Mouse (Mus musculus) stomach, postnatal 0 days (tissue): ENCODE measurements around the gene Vamp8. TPM values are rescaled to one million over a fixed set of nuclear protein-coding genes. Genes with fewer than 3 reads are reported as not detected.

Experiments
- ATAC-seq: fragments of 200-750 bp; cut with Nextera tagmentation; 2 replicates; pipeline ENCODE4 v1.8.0; 2017; ENCODE audit not compliant: low FRiP score, low TSS enrichment
- DNase-seq: peaks from one replicate; pipeline ENCODE4 v3.0.0-alpha.2; 2016; ENCODE audit warnings: low spot score
- H3K27ac ChIP-seq: fragments of 300-500 bp; sonication (generic); replicated peaks from 2 replicates; pipeline ENCODE4 v1.5.1; 2014; ENCODE audit warnings: mild to moderate bottlenecking, control low read depth
- H3K27me3 ChIP-seq: fragments of 300-500 bp; sonication (generic); 2 replicates; pipeline ENCODE4 v1.6.1; 2014; ENCODE audit warnings: low read length; ENCODE audit not compliant: control insufficient read depth, insufficient read depth
- H3K36me3 ChIP-seq: fragments of 300-500 bp; sonication (generic); 2 replicates; pipeline ENCODE4 v1.6.1; 2014; ENCODE audit warnings: low read length, mixed read lengths; ENCODE audit not compliant: control insufficient read depth, insufficient read depth
- H3K4me1 ChIP-seq: fragments of 300-500 bp; sonication (generic); replicated peaks from 2 replicates; pipeline ENCODE4 v1.6.1; 2014; ENCODE audit warnings: antibody characterized with exemption; ENCODE audit not compliant: control insufficient read depth, insufficient read depth
- H3K4me2 ChIP-seq: fragments of 300-500 bp; sonication (generic); replicated peaks from 2 replicates; pipeline ENCODE4 v1.6.1; 2014; ENCODE audit warnings: low read depth, mild to moderate bottlenecking, control low read depth, moderate library complexity
- H3K4me3 ChIP-seq: fragments of 300-500 bp; sonication (generic); 2 replicates; pipeline ENCODE4 v1.5.1; 2014; ENCODE audit warnings: low read depth, low read length, control low read depth
- H3K9ac ChIP-seq: fragments of 300-500 bp; sonication (generic); 2 replicates; pipeline ENCODE4 v1.6.1; 2014; ENCODE audit warnings: mild to moderate bottlenecking, low read length, control low read depth, mixed read lengths
- H3K9me3 ChIP-seq: fragments of 300-500 bp; sonication (generic); 2 replicates; pipeline ENCODE4 v1.6.1; 2016; ENCODE audit warnings: low read length; ENCODE audit not compliant: control insufficient read depth
- CTCF ChIP-seq: IDR thresholded peaks from 2 replicates; pipeline ENCODE4 v1.5.1; 2016; ENCODE audit warnings: antibody characterized with exemption, low read depth, mild to moderate bottlenecking, moderate library complexity
- EP300 ChIP-seq: optimal IDR thresholded peaks from 2 replicates; pipeline ENCODE3; 2016; ENCODE audit warnings: antibody characterized with exemption
- WGBS: fragments of 180-500 bp; shearing (Covaris S2); extraction: QIAGEN DNeasy Blood & Tissue Kit; methylation state at CpG from one replicate; pipeline ENCODE4 v1.1.7; 2014; 5-methylcytosine and 5-hydroxymethylcytosine counted together
- polyA plus RNA-seq: library from polyadenylated mRNA; unstranded; fragments of >200 nt; fragmentation: Nextera tagmentation; extraction: Ambion mirVana; gene quantifications from 2 replicates; pipeline ENCODE4 v1.2.1, GENCODE M21; 2015

The Vamp8 gene
- polyA plus RNA-seq: 368 and 396 TPM in 2 replicates

GRCm38 (mm10) chr6:72389941-72390771 lies at the start of gene Vamp8:
Vamp8 (minus strand) TSS chr6:72390703.
- under 1% methylated on average over 26 of the region's 33 CpGs for WGBS

GRCm38 (mm10) chr6:72439355-72440185 lies 49.1 kb upstream of the Vamp8 start, which contains the start of gene Mat2a:
Mat2a (minus strand) TSS chr6:72439558.
- Histone ChIP-seq H3K36me3 (peaks cover 13% of the 10 kb centered on the region), H3K27me3 (no peaks in the 10 kb centered on the region), H3K27ac (peak within 1 kb of the TSS; percentile 100), H3K4me2 (peak within 1 kb of the TSS; percentile 81), H3K4me1 (no peaks in the 10 kb centered on the region; the same call in 1 of the 2 replicates), H3K9ac (peak within 1 kb of the TSS; percentile 100), H3K9me3 (no peaks in the 10 kb centered on the region), H3K4me3 (peak within 1 kb of the TSS; percentile 98)
- under 1% methylated on average over 68 of the region's 77 CpGs for WGBS
- DNase-seq: peak; percentile 94
- peak; percentile 90 for ATAC-seq
- TF ChIP-seq CTCF: peak; percentile 87
- no peak for TF ChIP-seq EP300

More at GRCm38 (mm10) chr6:72389941-72390771, at the start of gene Vamp8:
- peaks cover 4% of the 10 kb centered on the region; the same call in 1 of the 2 replicates for H3K36me3 ChIP-seq
- no peaks in the 10 kb centered on the region for H3K9me3 ChIP-seq
- peak within 1 kb of the TSS; percentile 99 for H3K27ac ChIP-seq
- peaks cover 9% of the 10 kb centered on the region; the same call in 1 of the 2 replicates for H3K4me1 ChIP-seq
- H3K4me2 ChIP-seq: peak within 1 kb of the TSS; percentile 69
- DNase-seq (peak; percentile 91), ATAC-seq (peak; percentile 91)
- TF ChIP-seq EP300 (no peak), CTCF (peak; percentile 65)
- no peaks in the 10 kb centered on the region for H3K27me3 ChIP-seq
- peak within 1 kb of the TSS; percentile 80 for H3K9ac ChIP-seq
- peak within 1 kb of the TSS; percentile 63 for H3K4me3 ChIP-seq

GRCm38 (mm10) chr6:72438862-72439354 lies 48.4 kb upstream of the Vamp8 start:
- under 1% methylated on average over 44 of the region's 57 CpGs for WGBS

GRCm38 (mm10) chr6:72438226-72438625 lies 47.7 kb upstream of the Vamp8 start:
- Histone ChIP-seq H3K4me2 (peak overlapping the region; percentile 81), H3K36me3 (peaks cover 13% of the 10 kb centered on the region), H3K27ac (peak overlapping the region; percentile 100), H3K27me3 (no peaks in the 10 kb centered on the region), H3K4me1 (no peaks in the 10 kb centered on the region; the same call in 1 of the 2 replicates), H3K4me3 (peak overlapping the region; percentile 98), H3K9ac (peak overlapping the region; percentile 100), H3K9me3 (no peaks in the 10 kb centered on the region)
- DNase-seq: no peak
- ATAC-seq: no peak
- TF ChIP-seq EP300 (no peak), CTCF (no peak)
- 2% methylated on average over 5 of the region's 5 CpGs for WGBS

More at GRCm38 (mm10) chr6:72438862-72439354, 48.4 kb upstream of the Vamp8 start:
- H3K9ac ChIP-seq: peak overlapping the region; percentile 100
- H3K27me3 ChIP-seq: no peaks in the 10 kb centered on the region
- DNase-seq: peak; percentile 93
- H3K4me1 ChIP-seq: no peaks in the 10 kb centered on the region; the same call in 1 of the 2 replicates
- TF ChIP-seq EP300 (no peak), CTCF (no peak)
- H3K9me3 ChIP-seq: no peaks in the 10 kb centered on the region
- peaks cover 13% of the 10 kb centered on the region for H3K36me3 ChIP-seq
- ATAC-seq: peak; percentile 83
- H3K4me2 ChIP-seq: peak overlapping the region; percentile 81
- H3K27ac ChIP-seq: peak overlapping the region; percentile 100
- peak overlapping the region; percentile 98 for H3K4me3 ChIP-seq

GRCm38 (mm10) chr6:72432153-72432552 lies 41.6 kb upstream of the Vamp8 start:
- H3K4me1 ChIP-seq: no peaks in the 10 kb centered on the region
- H3K27ac ChIP-seq: no peak overlapping the region
- WGBS: 87% methylated on average over 2 of the region's 2 CpGs
- H3K36me3 ChIP-seq: peaks cover 15% of the 10 kb centered on the region
- H3K9ac ChIP-seq: no peak overlapping the region
- H3K4me2 ChIP-seq: no peak overlapping the region
- no peaks in the 10 kb centered on the region for H3K9me3 ChIP-seq
- H3K27me3 ChIP-seq: no peaks in the 10 kb centered on the region
- TF ChIP-seq EP300 (no peak), CTCF (no peak)
- ATAC-seq (no peak), DNase-seq (no peak)
- H3K4me3 ChIP-seq: no peak overlapping the region
